Mouse (Mus musculus) stomach, postnatal 0 days (tissue): ENCODE measurements around the gene Rps6kc1.

Source experiments
- CTCF ChIP-seq: IDR thresholded peaks from 2 replicates; pipeline ENCODE4 v1.5.1; 2016; ENCODE audit warnings: antibody characterized with exemption, low read depth, mild to moderate bottlenecking, moderate library complexity
- EP300 ChIP-seq: optimal IDR thresholded peaks from 2 replicates; pipeline ENCODE3; 2016; ENCODE audit warnings: antibody characterized with exemption

DNA sequence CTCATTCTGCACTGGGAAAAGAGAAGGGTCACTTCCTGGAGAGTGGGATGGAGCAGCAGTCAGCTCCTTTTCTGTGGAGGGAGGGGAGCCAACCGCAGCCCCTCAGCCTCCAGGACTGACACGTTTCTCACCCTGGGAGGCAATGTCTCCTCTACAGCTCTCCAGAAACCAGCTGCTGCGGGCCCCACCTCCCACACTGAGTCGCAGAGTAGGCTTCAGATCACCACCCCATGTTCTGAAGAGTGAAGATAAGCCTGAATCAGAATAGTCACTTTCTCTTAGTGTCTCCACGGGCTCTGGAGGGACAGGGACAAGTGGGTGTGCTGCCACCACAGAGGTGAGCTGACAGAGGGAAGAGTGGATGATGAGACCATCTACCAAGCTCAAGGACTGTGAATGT, 47.3 kb upstream of the Rps6kc1 start:
- TF ChIP-seq CTCF (no peak), EP300 (no peak)
